Mouse (Mus musculus) v-Abl transformed pro-B cells (cell line): ENCODE data around the gene Unc13c.

Experiments used
- in situ Hi-C, 2 experiments: fragments of 400-800 bp; cut with MboI; formaldehyde crosslinking; loops; one replicate each; pipeline ENCODE4 v1.15.1; 2025; ENCODE audit not compliant: unreplicated experiment in 2 of 2

Gene Unc13c

DNA sequence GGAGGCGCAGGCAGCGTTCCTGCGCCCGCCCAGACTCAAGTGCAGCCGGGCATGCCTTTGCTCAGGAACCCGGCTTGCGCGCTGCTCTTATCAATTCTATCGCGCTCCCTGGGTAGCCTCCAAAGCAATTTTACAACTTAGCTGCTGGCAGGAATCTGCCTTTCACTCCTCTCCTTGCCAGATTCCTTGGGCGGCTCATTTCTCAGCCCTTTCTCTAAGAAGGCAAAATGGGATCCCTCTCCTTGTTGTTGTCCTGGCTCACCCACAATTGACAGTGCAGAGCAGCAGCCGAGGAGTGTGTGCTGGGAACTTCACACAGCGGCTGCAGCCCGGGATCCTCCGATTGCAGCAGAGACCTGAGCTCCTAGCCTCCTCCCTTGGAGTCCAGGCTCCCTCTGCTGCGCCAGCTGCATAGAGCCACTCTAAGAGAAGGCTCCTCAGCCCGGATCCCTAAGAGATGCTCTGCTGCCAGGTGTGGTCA, at the start of gene Unc13c:
Gene Unc13c (minus strand): TSS at position 326 of the 481 bp plus-strand sequence.
- in situ Hi-C loops, result no loop called here

DNA sequence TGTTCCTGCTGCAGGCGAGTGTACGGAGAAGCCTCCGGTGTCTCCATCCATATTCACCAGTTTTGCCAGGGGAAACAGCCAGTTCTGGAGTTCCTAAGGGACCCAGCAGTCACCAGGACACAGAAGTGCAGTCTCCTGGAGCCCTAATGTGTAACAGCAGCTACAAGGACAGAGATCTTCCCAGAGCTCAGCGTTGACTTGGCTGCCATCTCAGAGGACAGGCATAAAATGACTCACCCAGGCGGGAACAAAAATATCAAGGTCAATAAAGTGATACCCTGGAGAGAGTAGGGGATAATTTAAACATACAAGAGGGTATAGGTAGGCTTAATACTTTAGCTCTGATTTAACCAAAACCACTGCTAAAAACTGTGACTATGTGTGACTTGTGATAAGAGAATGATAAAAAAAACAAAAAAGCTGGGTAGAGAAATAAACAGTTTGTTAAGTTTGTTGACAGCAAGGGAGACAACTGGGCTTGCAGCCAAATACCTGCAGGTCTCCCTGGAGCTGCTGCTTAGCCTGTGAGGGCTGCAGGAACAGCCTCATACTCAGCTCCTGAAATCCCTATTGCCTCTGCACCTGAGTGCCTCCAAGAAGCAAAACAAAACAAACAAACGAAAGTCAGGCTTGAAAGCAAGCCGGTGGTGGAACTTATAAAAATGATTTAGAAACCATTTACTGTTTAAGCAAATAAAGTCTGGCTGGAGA, 39.4 kb upstream of the Unc13c start:
- in situ Hi-C loops, result no loop called here

DNA sequence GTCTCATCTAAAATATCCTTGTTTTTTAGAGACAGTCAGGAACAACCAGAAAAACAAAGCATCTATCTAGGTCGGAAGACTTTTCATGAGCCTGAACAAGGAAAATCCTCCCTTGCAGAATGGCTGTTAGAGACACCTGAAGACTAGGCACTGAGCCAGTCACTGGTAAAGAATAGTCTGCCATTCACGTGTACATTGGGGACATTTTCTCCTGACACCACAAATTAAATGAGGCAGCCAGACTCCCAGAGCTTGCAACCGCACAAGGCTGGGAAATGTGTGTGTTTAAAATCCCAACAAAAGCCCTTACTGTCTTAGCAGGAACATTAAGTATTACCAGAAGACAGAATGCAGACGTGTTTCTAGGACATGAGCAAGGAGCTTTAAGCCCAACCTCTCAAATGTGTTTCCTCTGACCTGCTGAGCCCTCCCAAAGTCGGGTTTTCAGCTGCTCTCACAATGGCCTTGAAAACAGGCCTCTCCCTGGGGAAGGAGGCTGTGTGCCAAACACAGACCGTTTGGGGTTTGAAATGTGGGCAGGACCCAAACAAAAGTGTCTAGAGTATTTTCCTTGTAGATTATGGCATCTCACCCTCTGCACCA, 33.7 kb upstream of the Unc13c start:
- in situ Hi-C loops, result no loop called here

DNA sequence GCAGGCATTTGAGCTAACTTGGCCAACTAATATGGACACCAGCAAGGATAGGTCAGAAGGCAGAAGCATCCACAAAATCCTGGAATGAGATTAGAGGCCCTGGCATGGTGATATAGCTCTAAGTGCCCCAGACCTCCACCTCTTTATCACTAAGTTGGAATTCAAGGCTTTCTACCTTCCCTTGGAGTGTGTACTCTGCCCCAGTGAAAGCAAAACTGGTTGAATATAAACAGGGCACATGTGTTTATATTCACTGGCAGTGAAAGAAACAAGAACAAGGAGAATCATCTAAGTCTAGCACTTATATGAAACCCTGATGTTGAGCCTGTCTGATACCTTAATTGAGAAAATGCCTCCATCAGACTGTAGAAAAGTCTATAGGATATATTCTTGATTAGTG, 19.3 kb upstream of the Unc13c start:
- in situ Hi-C loops, result loop anchor here (10.0 to 25.0 kb wide), 3 partner anchors 823 to 1051 kb away; partner anchors contain the start of gene Pygo1 (in 1 of the 2)

DNA sequence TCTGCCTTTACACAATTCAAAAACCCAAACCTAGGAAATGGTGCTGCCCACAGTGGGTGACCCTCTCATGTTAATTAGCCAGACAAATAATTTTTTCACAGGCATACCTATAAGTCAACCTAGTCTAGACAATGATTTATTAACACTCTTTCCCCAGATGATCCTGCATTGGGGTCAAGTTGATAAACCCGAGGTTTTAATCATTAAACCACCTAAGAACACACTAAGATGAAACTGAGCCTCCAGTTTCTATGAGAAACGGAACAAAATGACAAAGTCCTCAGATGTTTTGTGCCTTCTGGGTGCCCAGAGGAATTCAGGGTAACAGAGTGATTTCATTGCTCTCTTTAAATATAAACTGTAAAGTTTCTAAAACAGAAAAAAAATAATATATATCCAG, 18.5 kb upstream of the Unc13c start:
- in situ Hi-C loops, result loop anchor here (10.0 to 25.0 kb wide), 3 partner anchors 822 to 1050 kb away; partner anchors contain the start of gene Pygo1 (in 1 of the 2)

DNA sequence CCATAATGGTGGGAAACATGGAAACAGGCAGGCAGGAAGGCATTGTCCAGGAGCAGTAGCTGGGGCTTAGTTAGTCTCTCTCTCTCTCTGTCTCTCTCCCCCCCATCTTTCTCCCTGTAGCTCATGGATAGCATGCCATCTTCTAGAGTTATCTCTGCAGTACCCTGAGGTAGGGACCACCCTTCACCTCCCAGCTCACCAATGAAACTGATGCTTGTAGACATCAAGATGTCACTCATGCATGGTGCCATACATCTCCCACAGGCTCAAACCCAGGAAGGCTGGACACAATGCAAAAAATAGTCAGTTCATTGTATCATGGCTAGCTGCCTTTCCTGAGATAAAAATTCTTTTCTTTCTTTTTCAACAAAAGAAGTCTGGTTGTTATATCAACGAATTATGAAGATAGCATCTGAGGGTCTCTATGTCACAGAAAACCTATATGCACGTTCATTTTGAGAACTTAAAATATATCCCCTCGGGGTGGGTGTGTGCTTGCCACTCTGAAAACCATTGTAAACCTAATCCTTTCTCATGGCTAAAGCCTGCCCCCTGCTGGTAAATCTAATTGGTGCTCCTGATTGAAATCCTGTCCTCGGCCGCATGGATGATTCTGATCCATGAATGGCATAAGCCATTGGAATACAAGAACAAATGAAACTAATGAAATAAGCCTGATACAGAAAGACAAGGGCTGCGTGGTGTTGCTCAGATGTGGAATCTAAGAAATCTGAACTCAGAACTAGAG, 14.0 kb upstream of the Unc13c start:
- in situ Hi-C loops, result loop anchor here (10.0 to 25.0 kb wide), 3 partner anchors 818 to 1045 kb away; partner anchors contain the start of gene Pygo1 (in 1 of the 2)

DNA sequence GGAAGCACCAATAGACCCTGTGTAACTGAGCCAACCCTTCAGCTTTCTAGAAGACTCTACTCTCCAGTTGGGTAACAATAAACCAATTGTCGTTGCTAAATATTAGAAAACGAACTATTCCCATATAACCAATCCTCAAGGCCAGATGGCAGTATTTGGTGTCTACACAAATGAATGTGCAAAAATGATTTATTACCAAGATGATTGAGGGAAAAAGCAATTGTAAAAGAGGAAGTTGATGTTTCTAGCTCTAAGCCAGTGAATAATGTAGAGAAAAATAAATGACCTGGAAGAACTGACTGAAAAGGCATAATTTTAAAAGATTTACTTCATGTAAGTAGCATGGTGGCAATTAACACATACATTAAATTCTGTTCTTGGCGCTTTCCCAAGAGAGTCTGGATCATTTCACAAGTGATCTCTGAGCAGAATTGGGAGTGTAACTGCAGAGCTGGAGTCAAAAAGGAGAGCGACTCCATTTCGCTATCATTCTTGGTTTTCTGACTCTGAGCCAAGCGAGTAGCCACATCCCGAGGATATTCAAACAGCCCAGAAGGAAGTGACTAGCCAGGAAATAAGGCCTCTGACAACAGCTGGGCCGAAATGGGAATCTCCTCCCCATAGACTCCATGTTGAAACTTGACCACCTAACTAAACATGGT, 3.7 kb upstream of the Unc13c start:
- in situ Hi-C loops, result no loop called here

DNA sequence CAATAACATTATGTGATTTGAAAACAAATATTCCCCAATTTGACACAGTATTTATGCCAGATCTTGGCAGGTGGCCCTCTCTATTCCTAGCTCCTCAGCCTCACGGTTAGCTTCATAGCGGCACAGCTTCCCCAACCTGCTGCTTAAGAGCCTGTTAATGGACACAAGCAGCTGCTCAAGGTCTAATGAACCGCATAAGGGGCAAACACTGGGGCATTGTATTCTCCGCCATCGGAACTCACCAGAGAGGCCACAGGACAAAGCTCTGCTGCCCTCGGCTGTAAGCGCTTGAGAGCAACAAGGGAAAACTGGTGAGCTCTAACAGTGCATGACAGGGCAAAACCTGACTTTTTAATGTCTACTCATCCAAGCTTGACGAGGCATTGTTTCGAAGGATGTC, 2.0 kb upstream of the Unc13c start:
- in situ Hi-C loops, result no loop called here

DNA sequence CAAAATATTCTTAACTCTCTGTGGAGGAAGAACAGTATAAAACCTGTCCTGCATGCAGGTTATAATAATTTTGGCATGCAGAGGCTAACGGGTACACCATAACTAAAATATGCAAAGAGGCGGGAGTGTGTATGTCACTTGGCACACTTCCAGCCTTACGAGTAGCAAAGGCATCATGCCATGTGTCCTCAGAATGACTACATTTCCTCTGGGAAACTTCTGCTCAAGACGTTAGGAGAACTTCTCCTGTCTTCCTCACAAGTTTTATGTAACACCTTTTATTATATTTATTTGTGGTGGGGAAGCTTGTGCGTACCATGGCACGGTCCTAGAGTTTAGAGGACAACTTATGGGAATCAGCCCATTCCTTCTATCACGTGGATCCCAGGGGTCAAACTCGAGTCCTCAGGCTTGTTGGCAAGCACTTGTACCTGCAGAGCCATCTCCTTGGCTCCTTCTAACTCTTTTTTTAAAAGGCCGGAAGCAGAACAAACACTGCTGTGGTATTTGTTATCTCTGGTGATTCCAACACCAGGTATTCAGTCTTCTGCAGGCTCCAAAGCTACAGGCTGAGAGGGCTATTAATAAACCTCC, 3.3 kb downstream of the Unc13c start:
- in situ Hi-C loops, result no loop called here

DNA sequence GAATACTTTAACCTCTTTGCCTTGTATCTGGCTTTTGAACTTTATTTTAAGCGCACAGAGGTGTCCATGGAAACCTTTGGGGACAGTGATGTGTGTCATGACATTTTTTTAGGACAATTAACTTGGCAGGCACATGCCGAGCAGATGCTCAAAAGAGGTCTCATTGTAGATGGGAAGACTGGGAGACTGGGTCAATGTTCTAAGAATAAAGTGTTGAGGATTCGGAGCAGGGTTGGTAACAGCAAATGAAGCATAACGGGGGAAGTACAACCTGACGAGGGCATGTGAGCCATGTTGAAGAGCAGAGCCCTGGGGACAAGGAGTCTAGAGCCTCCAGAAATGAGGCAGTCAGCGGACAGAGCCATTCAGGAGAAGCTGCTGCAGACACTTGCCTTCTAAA, 6.3 kb downstream of the Unc13c start:
- in situ Hi-C loops, result no loop called here

DNA sequence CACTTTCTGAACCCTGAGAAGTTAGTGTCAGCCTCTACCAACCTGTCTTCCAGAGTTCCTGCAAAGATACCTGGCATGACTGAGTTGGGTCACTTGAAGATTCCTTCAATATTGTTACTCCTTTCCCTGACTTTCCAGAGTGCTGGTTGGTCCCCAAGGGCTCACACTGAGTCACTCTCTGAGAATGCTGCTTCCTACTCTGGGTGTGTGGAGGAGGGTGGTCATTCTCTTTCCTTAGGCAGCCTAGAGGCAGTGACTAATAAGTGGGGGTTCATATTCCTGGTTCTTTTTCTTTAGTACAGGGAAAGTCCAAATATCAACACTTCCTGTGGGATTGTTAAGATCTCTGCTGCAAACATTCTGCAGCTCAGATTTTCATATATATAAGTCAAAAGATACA, 16.4 kb downstream of the Unc13c start:
- in situ Hi-C loops, result no loop called here

DNA sequence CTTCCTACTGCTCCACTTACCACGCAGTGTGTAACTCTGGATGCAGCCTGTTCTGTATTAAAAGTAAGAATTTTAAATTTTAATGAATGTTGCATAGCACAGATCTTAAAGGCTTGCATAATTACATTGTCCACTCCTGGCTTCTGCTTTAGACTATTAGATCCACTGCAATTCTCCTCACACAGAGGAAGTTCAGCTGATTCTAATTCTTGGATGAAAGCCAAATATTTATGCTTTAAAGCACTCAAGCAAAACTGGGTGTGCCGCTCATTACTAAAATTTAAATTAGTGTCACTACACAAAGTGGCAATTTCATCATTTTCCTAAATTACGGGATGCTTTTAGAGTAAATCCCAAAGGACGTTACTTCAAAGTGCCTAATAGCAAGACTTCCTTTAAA, 17.2 kb downstream of the Unc13c start:
- in situ Hi-C loops, result no loop called here

DNA sequence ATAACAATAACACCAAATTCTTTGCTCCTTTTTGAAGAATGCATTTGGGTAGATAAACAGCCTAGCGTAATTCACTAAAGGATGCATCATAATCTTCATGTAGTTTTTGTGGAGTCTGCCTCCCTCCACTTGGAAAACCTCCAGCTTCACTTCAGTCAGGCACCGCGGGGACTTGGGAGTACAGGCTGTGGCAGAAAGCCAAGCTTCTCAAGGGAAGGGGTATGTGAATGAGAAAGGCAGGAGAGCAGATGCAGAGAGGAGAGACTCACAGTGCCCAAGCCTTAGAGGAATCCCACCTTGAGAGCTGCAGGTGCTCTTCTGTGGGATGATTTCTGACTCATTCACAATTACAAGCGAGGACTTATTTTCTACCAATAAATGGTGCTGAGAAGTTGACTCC, 33.9 kb downstream of the Unc13c start:
- in situ Hi-C loops, result no loop called here

DNA sequence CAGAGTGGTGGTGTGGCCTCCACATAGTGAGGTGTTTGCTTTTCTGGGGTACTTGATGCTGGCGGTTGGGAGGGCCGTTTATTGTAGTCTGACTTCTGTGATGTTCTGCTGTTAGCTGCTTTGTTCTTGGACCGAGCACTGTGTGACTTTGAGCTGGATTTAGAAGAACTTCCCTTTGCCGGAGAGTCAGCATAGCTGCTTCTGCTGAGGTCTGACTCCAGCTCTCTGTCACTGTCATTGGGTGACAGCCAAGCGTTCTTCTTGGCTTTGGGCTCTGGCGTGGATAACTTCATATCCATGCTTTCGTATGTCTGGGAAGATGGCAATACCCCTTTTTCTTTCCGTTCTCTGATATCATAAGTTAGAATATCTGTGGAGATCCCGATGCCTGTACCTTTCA, 36.8 kb downstream of the Unc13c start:
- in situ Hi-C loops, result no loop called here

DNA sequence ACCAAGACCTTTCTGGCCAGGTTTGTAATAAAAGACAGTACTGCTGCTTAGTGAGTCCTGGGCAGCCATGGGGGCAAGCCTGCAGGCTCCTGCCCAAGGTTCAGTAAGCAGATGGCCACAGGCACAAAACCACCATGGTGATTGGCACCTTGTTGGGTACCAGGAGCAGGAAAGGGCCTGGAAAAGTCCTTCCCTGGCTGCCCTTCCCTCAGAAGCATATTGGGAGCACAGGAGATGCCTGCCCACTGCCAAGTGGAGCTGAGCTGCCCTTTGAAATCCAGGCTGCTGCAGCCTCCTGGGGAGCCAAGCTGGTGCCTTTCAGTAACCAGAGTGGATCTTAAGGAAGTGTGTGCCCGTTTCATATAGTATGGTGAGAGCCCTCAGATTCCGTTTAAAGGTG, 41.5 kb downstream of the Unc13c start:
- in situ Hi-C loops, result no loop called here

DNA sequence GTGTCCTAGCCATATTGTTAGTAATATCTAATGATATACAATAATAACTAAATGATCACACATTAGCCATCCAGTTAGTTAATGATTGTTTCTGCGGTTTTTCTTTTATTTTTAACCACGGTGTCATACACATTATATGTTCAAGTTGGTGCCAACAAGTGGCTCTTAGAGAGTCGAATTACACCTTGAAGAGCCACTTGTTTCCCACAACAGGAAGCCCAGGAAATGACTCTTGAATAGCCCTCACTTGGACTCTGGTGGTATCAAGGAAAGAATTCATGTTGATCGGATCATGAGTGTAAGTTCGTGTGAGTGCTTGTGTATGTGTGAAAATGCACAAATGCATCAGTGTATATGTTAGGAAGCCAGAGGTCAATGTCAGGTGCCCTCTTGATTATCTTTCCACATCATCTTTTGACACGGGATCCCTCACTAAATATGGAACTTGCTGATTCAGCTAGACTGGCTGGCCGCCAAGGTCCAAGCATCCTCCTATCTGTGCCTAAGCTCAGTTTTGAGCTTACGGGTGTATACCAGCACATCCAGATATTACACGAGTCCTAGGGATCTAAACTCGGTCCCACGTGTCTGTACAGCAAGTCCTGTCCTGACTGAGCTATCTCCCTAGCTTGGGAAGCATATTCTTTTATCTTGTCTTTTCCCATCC, 46.2 kb downstream of the Unc13c start:
- in situ Hi-C loops, result no loop called here

DNA sequence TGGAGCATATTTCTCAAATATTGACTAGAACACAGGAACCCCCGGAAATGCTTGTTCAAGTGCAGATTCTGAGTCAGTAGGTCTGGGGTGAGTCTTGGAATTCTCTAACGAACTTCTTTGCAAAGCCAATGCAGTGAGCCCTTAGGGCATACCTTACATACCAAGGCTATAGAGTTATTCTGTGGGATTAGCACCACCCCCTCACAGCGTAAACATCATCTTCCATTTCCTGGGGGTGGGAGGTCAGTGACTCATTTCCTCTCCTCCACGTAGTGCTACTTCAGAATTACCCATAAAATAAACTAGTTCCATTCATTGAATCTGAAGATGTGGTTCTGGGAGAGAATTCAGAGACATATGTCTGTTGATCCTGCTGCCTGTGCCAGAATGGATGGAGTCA, 62.8 kb downstream of the Unc13c start:
- in situ Hi-C loops, result no loop called here

DNA sequence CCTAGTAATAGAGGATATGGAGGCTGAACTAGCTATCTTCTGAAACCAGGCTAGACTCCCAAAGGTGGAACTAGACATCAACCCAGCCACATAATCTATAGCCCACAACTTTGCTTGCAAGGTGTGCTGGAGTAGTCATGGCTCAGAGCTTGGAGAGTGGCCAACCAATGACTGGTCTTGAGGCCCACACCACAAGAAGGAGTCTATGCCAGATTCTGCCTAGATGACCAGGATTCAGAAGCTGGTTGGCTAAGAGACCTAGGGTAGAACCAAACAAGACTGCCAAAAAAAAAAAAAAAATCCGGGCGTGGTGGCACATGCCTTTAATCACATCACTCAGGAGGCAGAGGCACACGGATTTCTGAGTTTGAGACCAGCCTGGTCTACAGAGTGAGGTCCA, 70.2 kb downstream of the Unc13c start:
- in situ Hi-C loops, result no loop called here

DNA sequence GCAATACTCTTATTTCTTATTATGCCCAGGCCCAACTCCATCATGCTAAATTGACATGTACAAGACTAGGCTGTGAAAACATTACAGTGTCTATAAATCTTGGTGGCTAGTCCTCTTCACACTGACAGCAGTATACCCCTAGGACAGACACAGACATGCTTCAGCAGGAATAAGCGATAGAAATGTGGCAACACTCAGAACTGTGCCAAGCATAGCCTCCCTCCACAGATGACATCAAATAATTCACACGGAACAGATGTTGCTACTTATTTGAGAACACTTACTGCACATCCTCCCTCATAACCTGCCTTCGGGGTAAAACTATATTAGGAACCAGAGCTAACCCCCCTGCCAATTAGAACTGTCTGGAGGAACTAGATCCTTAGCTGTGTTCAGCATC, 72.6 kb downstream of the Unc13c start:
- in situ Hi-C loops, result no loop called here

DNA sequence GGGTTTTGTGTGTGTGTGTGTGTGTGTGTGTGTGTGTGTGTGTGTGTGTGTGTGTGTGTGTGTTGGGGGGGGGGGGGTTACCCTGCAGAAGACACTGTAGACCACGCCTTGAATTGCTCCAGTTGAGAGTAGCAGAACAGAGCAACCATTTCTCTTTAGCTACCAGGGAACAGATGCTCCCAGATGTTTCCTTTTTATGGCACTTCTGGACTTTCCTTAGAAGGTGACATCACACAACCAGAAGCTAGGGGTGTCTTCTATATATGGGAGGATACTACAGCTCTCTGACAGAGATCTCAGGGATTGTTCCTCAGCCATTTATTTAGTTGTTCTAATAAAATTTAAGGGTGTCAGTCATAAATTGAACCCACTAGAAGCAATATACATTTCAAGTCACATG, 85.2 kb downstream of the Unc13c start:
- in situ Hi-C loops, result no loop called here
